Mouse (Mus musculus) c-Kit-positive CD71-negative TER-119-negative erythroid progenitor cells, embryonic 14.5 days (primary cell): ENCODE measurements around the gene A630001G21Rik.

Experiments used
- DNase-seq: peaks from one replicate; pipeline ENCODE4 v3.0.0-alpha.2; 2013; ENCODE audit warnings: low read depth

The A630001G21Rik gene

DNA sequence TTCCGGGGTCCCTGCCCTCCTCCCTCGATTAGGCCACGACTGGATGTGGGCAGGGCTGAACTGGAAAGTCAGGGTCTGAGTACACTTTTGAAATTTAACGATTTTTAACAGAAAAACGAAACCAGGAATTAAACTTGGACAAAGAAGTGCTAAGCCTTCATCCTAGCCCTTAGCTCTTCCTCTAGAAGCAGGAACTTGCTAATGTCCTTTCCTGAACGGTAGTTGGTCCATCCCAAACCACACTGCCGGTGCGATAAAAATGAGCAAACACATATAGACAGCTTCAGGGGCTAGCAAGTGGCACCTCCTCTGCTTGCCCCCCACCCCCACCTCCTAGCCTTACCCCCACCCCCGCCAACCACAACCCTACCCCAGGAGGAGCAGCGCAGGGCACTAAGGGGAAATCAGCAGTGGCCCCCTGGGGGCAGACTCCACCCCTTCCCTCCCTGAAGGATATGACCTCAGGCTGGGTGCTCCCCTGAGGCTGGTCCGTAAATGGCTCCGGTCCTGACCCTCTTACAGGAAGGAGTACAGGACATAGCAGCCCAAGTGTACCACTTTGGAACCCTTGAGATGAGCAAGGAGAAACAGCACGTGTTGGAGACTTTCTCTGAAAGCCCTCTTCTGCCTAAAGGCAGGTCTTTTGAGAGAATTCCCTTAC lies 42.9 kb downstream of the A630001G21Rik start:
- peak; percentile 74 for DNase-seq

- DNase-seq = no peak
Observed at GRCm38 (mm10) chr1:85734511-85734910, 43.9 kb downstream of the A630001G21Rik start.

- no peak for DNase-seq
Observed at GRCm38 (mm10) chr1:85732581-85732980, 45.9 kb downstream of the A630001G21Rik start.

DNA sequence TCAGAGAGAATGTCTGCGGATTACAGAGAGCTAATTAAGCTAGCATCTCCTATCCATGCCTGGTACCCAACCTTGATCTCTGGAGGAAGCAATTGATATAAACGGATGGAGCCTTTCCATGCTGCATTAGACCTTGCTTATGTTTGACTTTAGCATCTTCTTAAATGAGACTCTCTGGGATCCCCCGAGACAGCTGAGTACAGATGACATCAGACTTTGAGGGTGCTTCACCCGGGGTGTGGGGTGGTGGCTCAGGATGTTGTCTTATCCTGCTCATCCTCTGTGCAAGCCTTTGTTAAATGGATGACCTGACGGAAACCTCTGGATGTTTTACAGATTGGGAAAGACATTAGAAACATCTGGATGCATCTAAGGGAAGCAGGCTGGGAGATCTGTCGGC lies 48.0 kb downstream of the A630001G21Rik start:
- no peak for DNase-seq

- no peak for DNase-seq
Observed at GRCm38 (mm10) chr1:85720220-85720893, 58.1 kb downstream of the A630001G21Rik start.

GRCm38 (mm10) chr1:85719049-85719448 lies 59.4 kb downstream of the A630001G21Rik start:
- no peak for DNase-seq

DNA sequence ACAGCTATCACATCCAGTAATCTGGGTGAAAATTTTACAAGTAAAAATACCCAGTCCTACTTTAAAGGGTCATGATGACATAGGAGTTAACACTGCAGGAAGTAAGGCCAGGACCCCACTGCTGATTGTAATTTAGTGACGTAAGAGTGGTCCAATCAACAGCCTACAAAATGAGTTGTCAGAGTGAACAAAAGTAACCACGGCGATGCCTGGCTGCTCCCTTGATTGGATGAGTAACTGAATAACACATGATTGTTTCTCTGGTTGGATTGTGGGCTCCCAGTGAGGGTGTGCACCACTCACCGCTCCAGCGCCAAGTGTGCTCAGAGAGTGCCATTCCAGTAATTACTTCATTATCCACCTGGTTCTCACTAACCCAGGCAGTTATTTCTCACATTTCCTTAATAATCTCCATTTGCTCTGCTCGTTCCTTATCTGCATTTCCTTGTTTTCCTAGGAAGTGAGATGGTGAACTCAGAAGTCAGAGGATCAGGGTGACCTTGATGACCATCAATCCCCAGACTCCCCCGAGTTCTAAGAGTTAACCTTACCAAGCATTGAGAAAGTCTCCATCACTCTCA lies 61.9 kb downstream of the A630001G21Rik start:
- DNase-seq = no peak

GRCm38 (mm10) chr1:85714501-85714900 lies 63.9 kb downstream of the A630001G21Rik start:
- no peak for DNase-seq

DNA sequence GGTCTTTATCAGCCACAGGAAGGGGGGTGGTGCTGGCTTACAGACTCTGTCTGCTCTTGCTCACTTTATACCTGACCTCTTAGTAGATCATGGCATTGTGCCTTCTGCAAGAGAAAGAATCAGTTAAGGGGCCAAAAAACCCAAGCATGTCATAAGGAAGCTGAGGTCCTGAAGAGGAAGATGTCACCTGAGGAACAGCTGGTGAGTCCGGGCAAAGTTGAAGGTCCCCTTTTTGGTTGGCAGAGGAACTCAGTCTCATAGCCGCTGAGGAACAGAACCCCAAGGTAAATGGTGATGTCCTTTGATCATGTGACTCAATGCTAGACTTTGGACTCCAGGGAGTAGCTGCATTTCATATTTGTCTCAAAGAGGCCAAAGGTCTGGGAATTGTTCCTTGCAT lies 71.7 kb downstream of the A630001G21Rik start:
- no peak for DNase-seq

DNA sequence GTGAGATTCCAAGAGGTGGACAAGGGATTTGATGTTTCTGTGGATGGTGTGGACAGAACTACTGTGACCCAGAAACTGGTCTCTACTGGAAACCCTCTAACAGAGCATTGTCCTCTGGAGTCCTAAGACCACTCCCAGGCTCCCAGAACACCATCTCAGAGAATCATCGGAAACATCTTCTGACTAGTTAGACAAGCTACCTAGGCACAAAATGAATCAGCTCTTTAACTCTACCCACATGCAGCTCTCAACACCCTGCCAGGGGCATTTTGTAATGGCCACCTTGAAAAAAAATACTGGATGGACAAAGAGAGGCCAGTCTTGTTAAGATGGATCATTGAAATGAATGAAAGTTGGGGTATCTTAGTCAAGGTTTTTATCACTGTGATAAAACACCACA lies 72.9 kb downstream of the A630001G21Rik start:
- DNase-seq = no peak

DNA sequence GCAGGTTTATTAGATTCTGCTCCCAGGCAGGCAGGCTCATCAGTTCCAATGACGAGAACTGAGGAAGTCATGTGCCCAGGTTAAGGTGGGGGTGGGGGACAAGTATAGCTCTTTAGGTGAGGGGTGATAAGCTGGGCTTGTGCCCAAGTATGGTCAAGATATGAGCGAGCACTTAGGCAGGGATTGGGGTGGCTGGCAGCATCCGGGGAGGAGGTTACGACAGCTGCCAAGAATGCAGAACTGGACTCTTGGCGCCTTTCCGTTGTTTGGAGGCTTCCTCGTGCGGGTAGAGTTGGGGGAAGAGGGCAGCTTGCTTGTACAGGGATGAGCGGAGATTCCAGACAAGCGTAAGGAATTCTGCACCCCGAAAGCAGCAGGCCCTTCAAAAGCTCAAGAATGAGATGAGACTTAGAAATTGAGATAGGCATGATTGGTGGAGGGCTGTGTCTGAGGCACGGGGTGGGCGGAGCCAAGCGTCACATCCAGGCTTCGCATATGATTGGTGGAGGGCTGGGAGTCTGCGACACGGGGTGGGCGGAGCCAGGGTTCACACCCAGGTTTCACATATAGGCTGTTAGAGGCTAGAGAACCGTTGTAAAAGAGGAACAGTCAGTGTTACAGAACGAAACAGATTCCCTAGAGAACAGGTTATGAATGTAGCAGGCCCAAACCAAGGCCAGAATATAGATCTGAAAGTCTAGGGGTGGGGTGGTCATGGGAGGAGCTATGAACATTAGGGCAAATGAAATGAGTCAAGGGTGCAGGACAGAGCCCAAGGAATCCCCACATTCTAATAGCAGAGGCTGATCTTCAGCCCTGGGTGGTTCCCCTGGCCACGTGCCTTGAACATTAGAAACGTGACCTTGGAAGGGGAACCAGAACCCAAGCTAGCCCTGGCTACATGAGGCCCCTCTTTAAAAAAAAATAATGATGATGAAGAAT lies 74.9 kb downstream of the A630001G21Rik start:
- DNase-seq = peak; percentile 88

DNA sequence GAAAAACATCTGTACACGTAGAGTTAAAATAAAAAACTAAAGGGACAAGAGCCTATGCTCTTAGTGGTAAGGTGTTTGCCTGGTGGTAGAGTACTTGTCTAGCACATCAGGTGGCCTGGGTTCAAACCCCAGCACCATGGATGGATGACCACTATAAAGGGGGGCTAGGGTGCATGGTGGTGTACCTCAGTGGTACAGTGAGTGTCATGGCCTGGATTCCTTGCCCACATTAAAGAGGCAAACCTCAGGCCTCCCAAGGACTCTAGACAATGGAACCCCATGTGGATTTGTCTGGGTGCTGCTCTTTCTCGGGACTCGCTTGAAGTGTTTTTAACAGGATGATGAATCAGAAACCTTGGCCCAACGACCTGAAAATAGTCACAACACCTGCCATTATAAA lies 75.9 kb downstream of the A630001G21Rik start:
- no peak for DNase-seq

DNA sequence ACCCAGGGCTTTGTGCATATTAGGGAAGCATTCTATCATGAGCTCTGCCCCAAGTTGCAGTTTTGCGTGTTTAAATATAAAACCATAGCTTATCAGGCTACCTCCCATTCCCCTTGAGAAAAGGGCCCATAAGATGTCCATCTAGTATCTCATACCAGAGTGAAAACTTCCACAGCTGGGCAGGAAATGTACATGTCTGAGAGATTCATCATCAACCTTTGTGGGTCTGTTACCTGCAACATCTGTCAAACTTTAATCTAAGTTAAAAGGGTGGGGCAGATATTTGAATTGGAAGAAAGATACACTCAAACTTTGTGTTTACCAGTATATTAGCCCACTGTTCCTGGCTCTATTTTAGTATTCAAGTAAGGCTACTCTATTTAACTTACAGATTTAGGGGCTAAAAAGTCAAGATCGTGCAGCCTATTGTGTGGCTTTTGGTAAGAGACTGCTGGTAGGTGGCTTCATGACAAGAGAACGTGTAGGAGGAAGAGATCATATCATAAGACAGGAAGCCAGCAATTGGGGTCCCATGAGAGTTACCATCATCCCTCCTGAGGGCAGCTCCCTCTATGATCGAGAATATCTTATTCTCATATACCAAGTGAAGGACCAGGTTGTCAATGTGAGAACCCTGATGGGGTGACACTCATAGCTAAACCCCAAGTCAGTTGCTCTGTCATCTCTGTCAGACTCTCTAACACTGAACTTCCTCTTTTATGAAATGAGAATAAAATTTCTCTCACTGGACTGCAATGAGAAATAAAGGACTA lies 80.5 kb downstream of the A630001G21Rik start:
- DNase-seq = no peak

DNA sequence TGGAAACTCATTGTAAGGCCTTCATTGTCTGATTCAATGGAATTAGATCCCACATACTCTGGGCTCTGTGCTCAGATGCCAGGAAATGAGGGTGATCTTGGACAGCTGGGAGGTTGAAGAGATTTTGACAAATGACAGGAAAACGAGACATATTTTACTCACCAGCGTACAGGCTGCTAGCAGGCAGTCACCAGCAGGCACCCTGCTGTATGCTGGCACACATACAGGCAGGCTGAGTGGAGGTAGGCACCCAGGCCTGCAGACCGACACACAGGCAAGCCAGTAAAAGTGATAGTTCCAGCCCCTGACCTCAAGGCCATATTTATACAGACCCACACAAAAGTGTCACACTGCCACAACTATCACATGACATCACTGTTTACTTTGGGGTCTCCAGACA lies 82.8 kb downstream of the A630001G21Rik start:
- no peak for DNase-seq

GRCm38 (mm10) chr1:85693280-85693679 lies 85.2 kb downstream of the A630001G21Rik start:
- no peak for DNase-seq

DNA sequence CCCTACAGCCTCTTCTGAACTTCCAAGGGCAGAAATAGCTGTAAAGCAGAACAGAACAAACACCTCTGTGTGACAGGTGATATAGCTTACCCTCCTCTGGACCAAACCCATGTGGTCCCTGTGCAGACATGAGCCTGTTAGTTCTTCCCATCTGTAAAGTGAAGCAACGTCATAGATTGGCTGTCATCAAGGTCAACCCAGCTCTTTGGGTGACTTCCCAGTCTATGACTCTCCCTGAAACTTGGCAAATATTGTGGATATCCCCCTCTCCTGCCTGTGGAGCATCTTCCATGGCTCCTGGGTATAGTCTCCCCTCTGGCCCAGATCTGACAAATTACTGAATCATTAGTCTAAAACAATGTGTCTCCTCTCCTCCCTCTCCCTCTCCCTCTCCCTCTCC lies 86.2 kb downstream of the A630001G21Rik start:
- DNase-seq = no peak

DNA sequence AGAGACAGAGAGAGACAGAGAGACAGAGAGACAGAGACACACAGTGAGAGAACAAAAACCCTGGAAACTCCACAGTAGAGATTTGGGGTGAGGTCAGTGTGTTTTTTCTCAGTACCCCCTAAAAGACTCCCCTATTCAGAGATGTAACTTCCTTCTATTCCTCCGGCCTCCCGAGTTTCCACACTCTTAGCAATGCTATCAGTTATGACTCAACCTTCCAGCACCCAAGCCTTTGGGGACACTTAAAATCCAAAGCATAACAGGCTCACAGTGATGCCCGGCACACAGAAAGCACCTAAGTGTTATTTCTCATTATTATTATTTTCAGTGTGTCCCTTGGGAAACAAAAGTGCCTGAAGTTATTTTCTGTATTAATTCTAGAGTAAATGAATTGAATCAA lies 87.9 kb downstream of the A630001G21Rik start:
- DNase-seq = no peak

DNA sequence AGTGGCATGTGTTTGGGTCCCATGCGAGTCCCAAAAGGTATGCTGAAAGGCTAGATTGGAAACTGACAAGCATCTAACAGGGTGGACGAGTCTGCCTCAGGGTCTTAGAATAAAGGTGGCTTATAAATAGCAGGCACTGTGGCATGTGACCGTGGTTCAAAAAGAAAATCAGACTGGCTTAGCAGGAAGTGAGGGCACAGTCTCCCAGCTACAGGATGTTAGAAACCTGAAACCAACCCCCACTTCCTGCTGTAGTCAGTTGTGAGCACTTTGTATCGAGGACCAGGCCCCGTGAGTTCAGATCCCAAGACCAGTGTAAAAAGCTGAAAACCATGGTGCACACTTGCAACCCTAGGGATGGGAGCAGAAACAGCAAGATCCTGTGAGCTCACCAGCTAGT lies 91.1 kb downstream of the A630001G21Rik start:
- DNase-seq = no peak

DNA sequence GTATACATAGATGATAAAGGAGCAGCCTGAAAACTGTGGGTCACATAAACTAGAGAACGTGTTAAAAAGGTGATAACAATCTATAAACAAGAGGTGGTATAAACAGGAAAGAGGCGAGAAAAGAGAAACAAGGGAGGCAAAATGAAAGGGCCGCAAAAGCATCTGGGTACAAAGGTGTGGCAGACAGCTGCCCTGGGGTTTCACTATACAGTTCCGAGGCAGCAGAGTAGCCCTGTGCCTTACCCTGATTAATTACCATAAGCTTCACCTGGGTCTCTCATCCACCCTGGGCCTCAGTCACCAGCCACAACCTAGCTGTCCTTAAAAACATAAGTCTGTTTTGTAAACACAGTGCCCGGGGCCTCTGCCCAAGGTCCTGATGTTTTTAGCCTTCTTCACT lies 91.8 kb downstream of the A630001G21Rik start:
- DNase-seq = no peak

DNA sequence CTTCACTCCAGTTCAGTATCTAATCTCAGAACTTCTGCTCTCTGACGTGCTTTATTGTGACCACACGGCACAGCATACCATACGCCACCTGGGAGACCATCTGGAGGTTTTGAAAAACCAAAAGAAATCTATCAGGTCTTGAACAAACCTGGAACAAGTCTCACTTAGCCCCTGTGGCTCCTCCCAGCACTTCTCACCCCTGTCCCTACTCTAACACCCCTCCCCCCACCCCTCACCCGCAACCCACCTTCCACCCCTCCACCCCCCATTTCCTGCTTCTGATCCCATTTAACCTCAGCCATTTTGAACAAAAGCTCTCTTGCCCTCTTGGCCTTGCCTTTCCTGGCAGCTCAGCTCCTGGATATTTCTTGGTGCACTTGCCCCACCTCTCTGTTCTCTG lies 98.2 kb downstream of the A630001G21Rik start:
- DNase-seq = no peak
